ENCODE assay signal across 10 mouse cellular contexts in genomic region chr11:83785366-83785765, GRCm38 (mm10). TPM values are rescaled to one million over a fixed set of nuclear protein-coding genes. Genes with fewer than 3 reads are reported as not detected.
DNase-seq lines count a peak whose midpoint lies in the region; ATAC-seq and TF ChIP-seq lines count a peak whose summit lies in the region.
"Had no signal": no experiment of that assay in that cellular context is flagged by ENCODE, and none has a peak within 500 bp of the region (broad histone marks: within the 10 kb centered on the region; RNA-seq: fewer than 3 reads in every experiment).

No protein-coding gene starts in this region.

- peak; percentile 25; the same call in 1 of the 2 replicates for ATAC-seq in heart, postnatal 0 days (ENCODE audit: insufficient read depth, low read depth)
- ATAC-seq in lung, embryonic 16.5 days (ENCODE audit: low read depth): peak; percentile 65; the same call in 1 of the 2 replicates

- H3K9me3 ChIP-seq in heart, postnatal 0 days (replicated peaks; ENCODE audit: control insufficient read depth, low read length): no peaks in the 10 kb centered on the region
- H3K9me3 ChIP-seq in lung, embryonic 16.5 days (ENCODE audit: control insufficient read depth, low read length): no peaks in the 10 kb centered on the region
- H3K9me3 ChIP-seq: embryonic facial prominence, embryonic 15.5 days; neural tube, embryonic 12.5 days had no signal

- intact Hi-C loops in heart, postnatal 25 days (cut with DNase I): loop anchor here (1.0 to 10.0 kb wide), 3 partner anchors 151 to 389 kb away; no protein-coding TSS in a partner anchor
- intact Hi-C loops in heart, postnatal 10 days (cut with DNase I): loop anchor here (1.0 kb wide), 2 partner anchors 151 to 247 kb away; no protein-coding TSS in a partner anchor

- H3K9ac ChIP-seq in heart, postnatal 0 days (replicated peaks; ENCODE audit: low read depth, low read length): no peak overlapping the region
- H3K9ac ChIP-seq in lung, embryonic 16.5 days (ENCODE audit: low read length): no peak overlapping the region
- H3K9ac ChIP-seq: embryonic facial prominence, embryonic 15.5 days; neural tube, embryonic 12.5 days had no signal

- DNase-seq in heart, postnatal 0 days (ENCODE audit: low spot score): peak; percentile 62
- DNase-seq in heart, postnatal 25 days (ENCODE audit: low spot score): no peak
- peak; percentile 29 for DNase-seq in MEL-GATA-1-ER (ENCODE audit: extremely low read depth, low read depth)
- DNase-seq in cerebellum, postnatal 14 days: peak; percentile 70 to 79
- DNase-seq in heart, postnatal 10 days: peak; percentile 59 to 79
- DNase-seq in large intestine, adult 2 months (ENCODE audit: low read depth, low spot score): peak; percentile 45
- peak; percentile 80 for DNase-seq in splenic B cell, adult 2 months (ENCODE audit: low read depth, low spot score)

- no peak for TF ChIP-seq EP300 in heart, postnatal 0 days (IDR thresholded peaks at IDR 0.05; ENCODE audit: low read depth)

- H3K27ac ChIP-seq in heart, postnatal 0 days (ENCODE audit: low read depth): no peak overlapping the region
- H3K27ac ChIP-seq in lung, embryonic 16.5 days (ENCODE audit: low read length): no peak overlapping the region
- H3K27ac ChIP-seq: embryonic facial prominence, embryonic 15.5 days; neural tube, embryonic 12.5 days had no signal

- WGBS in heart, postnatal 0 days: 7% methylated on average over 2 of the region's 2 CpGs
- WGBS in large intestine, adult 2 months: 6% methylated on average over 2 of the region's 2 CpGs
- 11% methylated on average over 2 of the region's 2 CpGs for WGBS in lung, embryonic 16.5 days

- H3K27me3 ChIP-seq in heart, postnatal 0 days (ENCODE audit: control insufficient read depth, insufficient read depth, low read length): no peaks in the 10 kb centered on the region
- H3K27me3 ChIP-seq in lung, embryonic 16.5 days (ENCODE audit: control insufficient read depth, insufficient read depth, low read depth, low read length): no peaks in the 10 kb centered on the region
- no peaks in the 10 kb centered on the region for H3K27me3 ChIP-seq in splenic B cell, adult 2 months (ENCODE audit: control insufficient read depth, insufficient read depth, low read length, poor library complexity, severe bottlenecking)
- H3K27me3 ChIP-seq: embryonic facial prominence, embryonic 15.5 days; neural tube, embryonic 12.5 days had no signal

- H3K4me3 ChIP-seq in heart, postnatal 0 days (ENCODE audit: low read depth, low read length): no peak overlapping the region
- H3K4me3 ChIP-seq in lung, embryonic 16.5 days (ENCODE audit: low read length): no peak overlapping the region
- H3K4me3 ChIP-seq: embryonic facial prominence, embryonic 15.5 days; neural tube, embryonic 12.5 days had no signal

- TF ChIP-seq CTCF in heart, postnatal 0 days (IDR thresholded peaks at IDR 0.05; ENCODE audit: low read depth): peak; percentile 91

- H3K4me2 ChIP-seq in heart, postnatal 0 days (ENCODE audit: low read depth, low read length): no peak overlapping the region
- no peak overlapping the region for H3K4me2 ChIP-seq in lung, embryonic 16.5 days (ENCODE audit: low read depth, low read length)
- H3K4me2 ChIP-seq: embryonic facial prominence, embryonic 15.5 days; neural tube, embryonic 12.5 days had no signal

- H3K36me3 ChIP-seq in heart, postnatal 0 days (replicated peaks; ENCODE audit: control insufficient read depth, insufficient read depth, low read length): peaks cover 25% of the 10 kb centered on the region
- H3K36me3 ChIP-seq in lung, embryonic 16.5 days (ENCODE audit: control insufficient read depth, insufficient read depth, low read length): peaks cover 20% of the 10 kb centered on the region
- H3K36me3 ChIP-seq in splenic B cell, adult 2 months (ENCODE audit: control insufficient read depth, insufficient read depth, low read length, poor library complexity, severe bottlenecking): peaks cover 11% of the 10 kb centered on the region

- no peaks in the 10 kb centered on the region for H3K4me1 ChIP-seq in heart, postnatal 0 days (ENCODE audit: control insufficient read depth, insufficient read depth)
- H3K4me1 ChIP-seq in lung, embryonic 16.5 days (replicated peaks; ENCODE audit: control insufficient read depth, insufficient read depth, low read length): 0 out of 2 replicates have a peak, but pooled peaks cover 4% of the 10 kb centered on the region
- H3K4me1 ChIP-seq: embryonic facial prominence, embryonic 15.5 days; neural tube, embryonic 12.5 days had no signal

RNA-seq across cellular contexts. Expression of gene Heatr6, which starts 31.9 kb away (rescaled TPM):
- total RNA-seq in heart, postnatal 0 days (2014; rRNA removed; ENCODE audit: low replicate concordance): 10.2 and 15.1 TPM in 2 replicates
- polyA plus RNA-seq in heart, postnatal 0 days (2015; fragmentation: Nextera tagmentation; extraction: Ambion mirVana): 8.9 and 9.6 TPM in 2 replicates
- total RNA-seq in heart, postnatal 25 days (2021): 1 to 10 TPM; 5.3 to 5.9 TPM
- total RNA-seq in heart, postnatal 10 days (2021): 1 to 10 TPM; 8.0 to 8.2 TPM
- 12.1 and 24.6 TPM in 2 replicates for polyA plus RNA-seq in large intestine, adult 2 months (2012; rRNA removed)
- 23.2 and 23.5 TPM in 2 replicates for polyA plus RNA-seq in lung, embryonic 16.5 days (2015; fragmentation: Nextera tagmentation; extraction: Ambion mirVana)

RNA-seq across cellular contexts. Expression of gene Wfdc21, which starts 38.6 kb away (rescaled TPM):
- total RNA-seq in heart, postnatal 0 days (2014; rRNA removed; ENCODE audit: low replicate concordance): not detected in 2 replicates
- polyA plus RNA-seq in heart, postnatal 0 days (2015; fragmentation: Nextera tagmentation; extraction: Ambion mirVana): 0.52 and 0.82 TPM in 2 replicates
- total RNA-seq in heart, postnatal 25 days (2021): not detected
- total RNA-seq in heart, postnatal 10 days (2021): not detected
- 0.86 and 2.0 TPM in 2 replicates for polyA plus RNA-seq in large intestine, adult 2 months (2012; rRNA removed)
- polyA plus RNA-seq in lung, embryonic 16.5 days (2015; fragmentation: Nextera tagmentation; extraction: Ambion mirVana): 0.82 and 2.3 TPM in 2 replicates
- polyA plus RNA-seq: neural tube, embryonic 12.5 days had no signal
